Mouse (Mus musculus) right cerebral cortex, postnatal 36 days (tissue): ENCODE results near the gene Grk3.

Experiments
- DNase-seq, 2 experiments: peaks; one replicate each; pipeline ENCODE4 v3.0.0; 2022; ENCODE audit warnings: low spot score in 2 of 2, mixed read lengths in 1 of 2

The Grk3 gene

DNA sequence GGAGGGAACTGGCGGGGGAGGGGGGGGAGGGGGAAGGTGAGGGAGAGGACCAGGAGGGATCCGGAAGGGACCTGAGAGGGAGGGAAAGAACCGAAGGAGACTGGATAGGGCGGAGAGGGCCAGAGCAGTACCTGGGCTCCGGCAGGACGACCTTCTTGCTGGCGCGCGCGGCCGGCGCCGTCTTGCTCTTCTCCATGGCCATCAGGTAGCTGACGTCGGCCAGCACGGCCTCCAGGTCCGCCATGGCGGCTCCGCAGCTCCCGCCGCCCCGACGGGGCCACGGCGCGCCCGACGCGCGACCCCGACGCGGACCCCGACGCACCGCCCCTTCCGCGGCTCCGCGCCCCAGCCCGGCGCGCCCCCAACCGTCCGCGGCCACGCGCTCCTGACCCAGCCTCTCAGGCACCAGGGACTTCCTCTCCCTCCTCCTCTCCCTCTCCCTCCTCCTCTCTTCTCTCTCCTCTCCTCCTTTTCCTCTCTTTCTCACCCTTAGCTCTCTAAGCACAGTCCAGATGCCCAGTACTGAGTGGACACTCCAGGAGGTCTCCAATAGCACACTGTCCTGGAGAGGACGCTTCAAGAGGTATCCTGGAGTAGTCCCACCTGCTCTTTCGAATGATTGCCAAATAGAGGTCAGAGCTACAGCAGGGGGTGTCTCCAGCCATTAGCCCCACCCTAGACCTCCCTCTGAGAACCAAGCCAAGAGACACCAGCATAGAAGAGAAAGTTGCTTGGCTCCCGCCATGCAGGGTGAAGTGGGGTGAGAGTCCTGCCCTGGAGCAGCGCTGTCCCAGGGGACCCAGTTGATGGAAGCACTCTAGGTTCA lies at the start of gene Grk3:
TSS of gene Grk3 (minus strand) at position 556 of the 826 bp plus-strand sequence.
- peak; percentile 55 to 61 for DNase-seq

- peak; percentile 55 to 70 for DNase-seq
Observed at GRCm38 (mm10) chr5:113054308-113054707, 38.7 kb upstream of the Grk3 start.

GRCm38 (mm10) chr5:113050581-113051185 lies 35.1 kb upstream of the Grk3 start:
- no peak for DNase-seq

DNA sequence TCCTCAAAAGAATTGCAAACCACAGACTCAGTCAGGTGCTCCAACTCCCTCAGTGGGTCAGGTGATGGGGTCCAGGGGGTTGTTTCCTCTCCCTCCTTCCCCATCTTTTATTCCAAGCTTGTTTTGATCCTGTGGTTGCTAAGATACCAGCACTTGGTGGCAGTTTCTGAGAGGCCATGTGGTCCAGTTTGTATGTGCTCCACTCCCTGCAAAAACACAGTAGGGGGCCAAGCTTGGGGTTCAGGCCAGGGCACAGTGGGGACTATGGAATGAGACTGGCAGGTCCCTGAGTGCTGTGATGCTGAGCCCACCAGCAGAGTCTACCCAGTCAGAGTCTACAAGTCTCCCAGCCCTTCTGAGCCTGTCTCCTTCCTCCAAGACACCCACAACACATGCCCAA lies 34.3 kb upstream of the Grk3 start:
- no peak for DNase-seq

- peak; percentile 36 to 43 for DNase-seq
Observed at GRCm38 (mm10) chr5:113045511-113046273, 30.1 kb upstream of the Grk3 start.

- DNase-seq, result peak; percentile 43 to 44
Observed at GRCm38 (mm10) chr5:113043531-113043930, 27.9 kb upstream of the Grk3 start.

GRCm38 (mm10) chr5:113041567-113042071 lies 26.0 kb upstream of the Grk3 start:
- peak in 1 of 2 experiments; percentile 45 for DNase-seq

GRCm38 (mm10) chr5:113040776-113041175 lies 25.2 kb upstream of the Grk3 start:
- DNase-seq, result no peak

GRCm38 (mm10) chr5:113038601-113039000 lies 23.0 kb upstream of the Grk3 start:
- DNase-seq, result no peak

DNA sequence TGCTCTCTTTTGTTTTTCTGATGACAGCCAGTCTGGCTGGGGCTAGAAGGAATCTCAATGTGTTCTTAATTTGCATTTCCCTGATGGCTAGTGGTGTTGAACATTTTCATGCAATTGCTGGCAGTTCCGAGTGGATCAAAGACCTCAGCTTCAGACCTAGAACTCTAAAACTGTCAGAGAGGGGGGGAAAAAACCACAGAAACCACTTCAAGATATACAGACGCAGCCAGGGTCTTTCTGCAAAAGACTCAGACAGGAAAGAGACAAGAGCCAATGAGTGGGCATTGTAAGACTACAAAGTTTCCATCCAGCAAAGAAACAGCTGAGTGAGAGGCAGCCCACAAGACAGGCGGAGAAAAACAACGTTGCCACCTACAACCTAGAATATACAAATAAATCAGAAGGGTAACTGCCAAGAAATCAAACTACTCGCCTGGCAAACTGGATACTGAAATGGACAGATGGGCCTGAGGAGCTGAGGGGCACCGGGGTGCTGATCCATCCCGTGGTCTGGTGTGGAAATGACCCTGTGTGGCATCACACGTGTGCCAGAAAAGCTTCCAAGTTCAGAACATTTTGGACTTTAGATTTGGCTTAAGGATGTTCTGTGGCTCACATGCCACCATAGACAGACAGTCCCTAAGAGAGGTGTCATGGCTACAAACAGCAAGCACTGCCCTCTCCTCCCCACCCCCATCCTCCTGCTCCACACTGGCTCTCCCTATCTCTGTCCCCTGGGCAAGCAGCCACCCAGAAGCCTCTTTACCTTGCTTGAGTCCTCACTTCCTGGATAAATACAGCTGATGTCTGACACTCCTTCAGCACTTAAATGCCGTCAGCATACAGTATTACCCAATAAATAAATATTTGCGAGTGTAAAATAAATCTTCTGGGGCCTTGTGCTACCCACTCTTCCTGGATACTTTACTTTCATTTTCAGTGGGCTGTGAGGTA lies 19.8 kb upstream of the Grk3 start:
- no peak for DNase-seq

- no peak for DNase-seq
Observed at GRCm38 (mm10) chr5:113031201-113031754, 15.7 kb upstream of the Grk3 start.

GRCm38 (mm10) chr5:113030082-113030481 lies 14.5 kb upstream of the Grk3 start:
- DNase-seq, result no peak

- DNase-seq, result no peak
Observed at GRCm38 (mm10) chr5:113026706-113027105, 11.1 kb upstream of the Grk3 start.

DNA sequence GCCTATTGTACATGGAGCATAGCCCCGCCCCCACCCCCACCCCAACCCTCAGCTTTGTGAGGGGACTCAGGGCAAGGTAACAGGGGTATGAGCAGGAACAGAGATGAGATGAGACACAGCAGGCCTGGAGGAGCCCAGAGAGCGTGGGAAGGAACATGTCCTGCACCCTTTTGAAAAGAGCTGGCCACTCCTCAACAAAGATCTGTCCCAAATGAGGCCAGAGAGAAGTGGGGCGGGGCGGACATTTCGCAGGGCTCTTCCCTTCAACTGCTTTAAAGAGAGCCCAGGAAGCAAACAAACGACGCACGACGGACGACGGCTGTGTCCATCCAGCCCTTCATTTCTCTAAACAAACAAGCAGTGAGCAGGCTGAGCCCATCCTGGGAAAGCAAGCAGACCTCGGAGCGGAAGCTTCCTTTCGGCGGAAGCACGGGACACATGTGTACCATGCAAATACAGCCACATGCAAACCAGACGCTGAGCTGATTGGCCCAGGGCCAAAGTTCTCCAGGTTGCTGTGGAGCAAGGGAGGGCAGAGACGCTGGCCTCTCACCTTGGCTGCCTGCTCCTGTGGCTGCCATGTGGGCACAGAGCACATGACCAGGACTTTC lies 8.7 kb upstream of the Grk3 start:
- no peak for DNase-seq

DNA sequence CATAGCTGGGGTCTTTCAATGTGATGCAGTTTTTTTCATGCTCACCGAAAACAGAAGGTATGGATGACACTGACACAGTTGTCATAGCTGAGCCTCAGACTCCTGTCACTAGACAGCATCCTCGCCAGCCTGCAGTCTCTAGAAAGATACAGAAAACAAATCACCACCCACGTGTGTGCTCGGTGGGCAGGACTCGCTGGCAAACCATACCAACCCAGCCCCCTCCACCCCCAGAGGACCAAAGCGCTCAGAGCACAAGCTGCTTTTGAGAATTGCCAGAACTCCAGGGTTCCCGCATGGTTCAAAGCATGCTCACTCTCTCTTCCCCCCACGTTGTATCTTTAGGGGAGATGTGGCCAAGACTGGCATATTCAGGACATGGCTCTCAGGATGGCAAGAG lies 2.6 kb upstream of the Grk3 start:
- peak; percentile 67 to 76 for DNase-seq

- DNase-seq, result no peak
Observed at GRCm38 (mm10) chr5:113017004-113017403, 1.4 kb upstream of the Grk3 start.

- no peak for DNase-seq
Observed at GRCm38 (mm10) chr5:113014808-113015235, 769 bp downstream of the Grk3 start.

DNA sequence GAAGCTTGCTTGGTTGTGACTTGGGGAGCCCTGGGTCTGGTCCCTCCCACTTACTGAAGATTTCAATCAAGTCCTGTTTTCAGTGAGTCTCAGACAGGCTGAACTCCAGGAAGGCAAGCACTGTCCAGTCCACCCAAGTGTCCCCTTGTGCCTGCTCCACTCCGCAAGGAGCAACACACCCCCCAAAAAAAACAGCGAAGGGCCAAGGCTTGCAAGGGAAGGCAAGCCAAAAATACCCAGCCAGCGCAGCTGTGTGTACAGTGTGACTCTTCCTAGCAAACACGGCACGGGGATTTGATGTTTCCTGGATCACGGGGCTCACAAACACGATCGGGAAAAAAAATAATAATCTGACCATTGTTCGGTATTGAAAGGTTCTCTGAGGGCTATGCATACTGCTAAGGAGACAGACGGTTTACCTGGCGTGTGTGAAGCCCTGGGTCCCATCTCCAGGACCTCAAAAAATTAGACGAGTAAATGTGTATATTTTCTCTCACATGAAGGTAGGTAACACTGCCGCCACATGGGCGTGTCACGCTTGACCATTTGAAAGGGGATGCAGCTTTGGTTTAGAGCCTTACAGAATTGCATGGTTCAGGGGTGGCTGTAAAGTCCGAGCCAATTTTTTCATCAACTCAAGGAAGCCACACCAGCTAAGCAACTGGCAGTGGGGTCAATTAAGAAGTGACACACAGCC lies 1.3 kb downstream of the Grk3 start:
- no peak for DNase-seq

GRCm38 (mm10) chr5:113011926-113012325 lies 3.7 kb downstream of the Grk3 start:
- no peak for DNase-seq
